Mouse (Mus musculus) embryonic facial prominence, embryonic 13.5 days (tissue): ENCODE data around the gene Pbxip1. TPM values are rescaled to one million over a fixed set of nuclear protein-coding genes. Genes with fewer than 3 reads are reported as not detected.
A peak's percentile ranks its signal among the peaks of the same experiment; 100 is the strongest.

Experiments used
- ATAC-seq: fragments of 200-750 bp; cut with Nextera tagmentation; 2 replicates; pipeline ENCODE4 v1.8.0; 2017; ENCODE audit warnings: low read depth; ENCODE audit not compliant: insufficient number of reproducible peaks, insufficient read depth, low FRiP score, low TSS enrichment
- H3K27ac ChIP-seq: fragments of 300-500 bp; sonication (generic); 2 replicates; pipeline ENCODE4 v1.5.1; 2015; ENCODE audit warnings: moderate library complexity, mild to moderate bottlenecking, inconsistent platforms
- H3K27me3 ChIP-seq: fragments of 300-500 bp; sonication (generic); 2 replicates; pipeline ENCODE4 v1.6.1; 2015; ENCODE audit warnings: mild to moderate bottlenecking, inconsistent platforms
- H3K36me3 ChIP-seq: fragments of 300-500 bp; sonication (generic); 2 replicates; pipeline ENCODE4 v1.6.1; 2015; ENCODE audit warnings: mild to moderate bottlenecking, inconsistent platforms
- H3K4me1 ChIP-seq: fragments of 300-500 bp; sonication (generic); 2 replicates; pipeline ENCODE4 v1.6.1; 2015; ENCODE audit warnings: inconsistent platforms
- H3K4me2 ChIP-seq: fragments of 300-500 bp; sonication (generic); 2 replicates; pipeline ENCODE4 v1.6.1; 2015; ENCODE audit warnings: moderate library complexity, mild to moderate bottlenecking, inconsistent platforms
- H3K4me3 ChIP-seq: fragments of 300-500 bp; sonication (generic); 2 replicates; pipeline ENCODE4 v1.5.1; 2015; ENCODE audit warnings: mild to moderate bottlenecking, inconsistent platforms
- H3K9ac ChIP-seq: fragments of 300-500 bp; sonication (generic); 2 replicates; pipeline ENCODE4 v1.6.1; 2015; ENCODE audit warnings: mild to moderate bottlenecking, inconsistent platforms
- H3K9me3 ChIP-seq: fragments of 300-500 bp; sonication (generic); 2 replicates; pipeline ENCODE4 v1.6.1; 2016; ENCODE audit warnings: inconsistent platforms
- WGBS: fragments of 180-500 bp; shearing (Covaris S2); methylation state at CpG from one replicate; pipeline ENCODE4 v1.1.7; 2015; ENCODE audit warnings: mixed read lengths; 5-methylcytosine and 5-hydroxymethylcytosine counted together
- polyA plus RNA-seq: library from polyadenylated mRNA; unstranded; fragments of >200 nt; fragmentation: Nextera tagmentation; extraction: Ambion mirVana; gene quantifications from 2 replicates; pipeline ENCODE4 v1.2.1, GENCODE M21; 2015

Gene Pbxip1
- 25.2 and 27.7 TPM in 2 replicates for polyA plus RNA-seq

GRCm38 (mm10) chr3:89436176-89437113 is at the start of gene Pbxip1:
Gene Pbxip1 (plus strand): TSS chr3:89436706.
- no peaks in the 10 kb centered on the region for H3K9me3 ChIP-seq
- H3K27ac ChIP-seq: peak within 1 kb of the TSS; percentile 72
- ATAC-seq: peak; percentile 80
- no peaks in the 10 kb centered on the region for H3K27me3 ChIP-seq
- peak within 1 kb of the TSS; percentile 75 for H3K9ac ChIP-seq
- WGBS: 5% methylated on average over 16 of the region's 16 CpGs
- H3K36me3 ChIP-seq: peaks cover 38% of the 10 kb centered on the region
- H3K4me3 ChIP-seq: peak within 1 kb of the TSS; percentile 50
- peaks cover 29% of the 10 kb centered on the region for H3K4me1 ChIP-seq
- peak within 1 kb of the TSS; percentile 64 for H3K4me2 ChIP-seq

DNA sequence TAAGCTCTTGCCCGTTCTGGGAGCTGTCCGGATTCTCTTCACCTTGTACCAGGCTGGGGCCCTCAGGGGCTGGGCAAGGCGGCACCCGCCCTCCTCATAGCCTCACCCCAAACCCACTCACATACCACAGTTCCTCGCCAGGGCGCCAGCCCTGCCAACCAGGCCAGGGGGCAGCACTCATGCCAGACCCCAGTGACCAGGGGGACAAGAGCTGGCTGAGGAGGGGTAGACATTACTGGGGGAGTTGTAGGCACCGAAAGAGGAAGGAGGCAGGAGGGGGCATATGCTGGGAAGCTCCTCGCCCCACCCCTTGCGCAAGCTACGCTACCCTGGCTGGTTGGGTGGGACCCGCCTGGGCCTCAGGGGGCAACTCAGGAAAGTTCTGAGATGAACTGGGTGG is 48.9 kb upstream of the Pbxip1 start:
- Histone ChIP-seq H3K4me2 (0 out of 2 replicates have a peak overlapping the region, but pooled peaks have one; percentile 2), H3K4me1 (peaks cover 60% of the 10 kb centered on the region), H3K36me3 (no peaks in the 10 kb centered on the region), H3K9ac (no peak overlapping the region), H3K9me3 (no peaks in the 10 kb centered on the region), H3K27ac (peak overlapping the region; percentile 11; the same call in 1 of the 2 replicates), H3K27me3 (peaks cover 24% of the 10 kb centered on the region), H3K4me3 (no peak overlapping the region; the same call in 1 of the 2 replicates)
- ATAC-seq: no peak
- 70% methylated on average over 11 of the region's 11 CpGs for WGBS

GRCm38 (mm10) chr3:89388134-89388881 is 48.2 kb upstream of the Pbxip1 start:
- H3K4me2 ChIP-seq: 0 out of 2 replicates have a peak overlapping the region, but pooled peaks have one; percentile 2
- 69% methylated on average over 11 of the region's 11 CpGs for WGBS

DNA sequence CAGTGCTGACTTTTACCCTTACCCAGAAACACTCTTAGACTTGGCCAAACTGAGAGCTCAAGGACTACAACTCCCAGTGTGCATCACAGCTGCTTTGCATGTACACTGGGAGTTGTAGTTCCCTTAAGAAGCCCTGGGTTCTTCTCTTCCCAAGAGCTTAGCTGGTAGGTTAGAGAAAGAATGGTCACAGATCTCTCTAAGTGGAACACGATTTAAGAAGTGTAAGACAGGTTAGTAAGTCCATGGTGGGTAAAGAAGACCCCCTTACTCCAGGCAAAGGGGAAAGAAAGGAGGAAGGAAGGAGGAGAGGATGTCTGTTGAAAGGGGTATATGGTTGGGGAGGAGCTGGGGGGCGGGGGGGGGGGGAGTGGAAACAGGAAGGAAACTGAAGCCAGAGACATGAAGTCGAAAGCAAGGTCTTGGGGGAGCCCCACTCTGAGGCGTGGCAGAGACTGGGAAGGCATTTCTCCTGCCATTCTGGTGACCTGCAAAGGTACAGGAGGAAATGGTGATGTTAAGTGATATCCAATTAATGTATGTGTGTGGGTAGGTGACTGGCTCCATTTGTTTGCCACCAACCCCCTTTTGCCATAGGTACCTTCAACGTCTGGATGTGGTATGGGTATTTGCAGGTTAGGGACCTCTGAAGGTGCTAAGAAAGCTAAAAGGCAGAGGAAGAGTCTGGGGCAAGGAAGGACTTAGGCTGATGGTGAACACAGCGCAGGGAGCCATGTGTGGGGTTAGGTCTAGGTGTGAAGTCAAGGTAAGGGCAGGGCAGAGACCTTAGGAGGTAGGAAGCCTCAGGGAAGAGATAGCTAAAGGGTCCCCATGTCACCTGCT is 47.4 kb upstream of the Pbxip1 start:
- H3K27ac ChIP-seq: no peak overlapping the region
- no peak overlapping the region for H3K9ac ChIP-seq
- peaks cover 29% of the 10 kb centered on the region for H3K27me3 ChIP-seq
- WGBS: 54% methylated on average over 6 of the region's 6 CpGs
- H3K9me3 ChIP-seq: no peaks in the 10 kb centered on the region
- no peak overlapping the region for H3K4me3 ChIP-seq
- ATAC-seq: no peak
- peaks cover 66% of the 10 kb centered on the region for H3K4me1 ChIP-seq
- no peak overlapping the region for H3K4me2 ChIP-seq
- H3K36me3 ChIP-seq: no peaks in the 10 kb centered on the region

More at GRCm38 (mm10) chr3:89388134-89388881, 48.2 kb upstream of the Pbxip1 start:
- Histone ChIP-seq H3K9me3 (no peaks in the 10 kb centered on the region), H3K4me1 (peaks cover 64% of the 10 kb centered on the region), H3K27ac (no peak overlapping the region), H3K36me3 (no peaks in the 10 kb centered on the region), H3K9ac (no peak overlapping the region), H3K27me3 (peaks cover 29% of the 10 kb centered on the region), H3K4me3 (no peak overlapping the region)
- no peak for ATAC-seq

DNA sequence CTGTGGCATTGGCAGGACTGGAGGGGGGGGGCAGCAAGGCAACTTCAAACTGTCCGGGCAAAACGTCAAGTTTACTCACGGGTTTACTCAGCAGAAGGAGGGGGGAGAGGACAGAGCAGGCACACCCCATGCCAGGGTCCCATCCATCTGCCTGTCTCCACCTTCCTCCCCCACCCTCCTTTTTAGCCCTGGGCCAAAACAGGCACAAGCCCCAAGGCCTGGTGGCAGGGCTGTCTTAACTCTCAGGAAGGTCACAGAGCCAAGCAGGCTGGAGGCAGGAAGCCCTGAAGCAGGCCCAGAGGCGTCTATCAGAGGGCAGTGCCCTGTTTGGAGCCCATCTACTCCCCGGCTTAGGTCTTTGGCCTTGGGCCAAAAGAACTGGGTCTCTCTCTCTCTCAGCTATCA is 46.4 kb upstream of the Pbxip1 start:
- WGBS: 52% methylated on average over 5 of the region's 5 CpGs
- Histone ChIP-seq H3K36me3 (no peaks in the 10 kb centered on the region), H3K4me3 (no peak overlapping the region)

GRCm38 (mm10) chr3:89390699-89391662 is 45.5 kb upstream of the Pbxip1 start:
- 8% methylated on average over 19 of the region's 19 CpGs for WGBS
- Histone ChIP-seq H3K27me3 (peaks cover 29% of the 10 kb centered on the region), H3K4me1 (peaks cover 68% of the 10 kb centered on the region), H3K4me2 (peak overlapping the region; percentile 94), H3K27ac (peak overlapping the region; percentile 16; the same call in 1 of the 2 replicates), H3K9ac (peak overlapping the region; percentile 68), H3K9me3 (no peaks in the 10 kb centered on the region), H3K36me3 (no peaks in the 10 kb centered on the region), H3K4me3 (peak overlapping the region; percentile 56)
- no peak for ATAC-seq

More for the DNA sequence above, 46.4 kb upstream of the Pbxip1 start:
- H3K4me2 ChIP-seq: peak overlapping the region; percentile 94; the same call in 1 of the 2 replicates
- H3K9me3 ChIP-seq: no peaks in the 10 kb centered on the region
- H3K9ac ChIP-seq: no peak overlapping the region
- peaks cover 29% of the 10 kb centered on the region for H3K27me3 ChIP-seq
- peak overlapping the region; percentile 16; the same call in 1 of the 2 replicates for H3K27ac ChIP-seq
- no peak for ATAC-seq
- H3K4me1 ChIP-seq: peaks cover 66% of the 10 kb centered on the region

- ATAC-seq: no peak
- WGBS: under 1% methylated on average over 54 of the region's 56 CpGs
- H3K4me2 ChIP-seq: peak overlapping the region; percentile 94
- peaks cover 68% of the 10 kb centered on the region for H3K4me1 ChIP-seq
- no peaks in the 10 kb centered on the region for H3K36me3 ChIP-seq
- H3K27ac ChIP-seq: peak overlapping the region; percentile 22; the same call in 1 of the 2 replicates
- peak overlapping the region; percentile 56 for H3K4me3 ChIP-seq
- H3K9me3 ChIP-seq: no peaks in the 10 kb centered on the region
- peak overlapping the region; percentile 68 for H3K9ac ChIP-seq
- peaks cover 29% of the 10 kb centered on the region for H3K27me3 ChIP-seq
Observed at GRCm38 (mm10) chr3:89391663-89392511, 44.6 kb upstream of the Pbxip1 start.

- Histone ChIP-seq H3K4me1 (peaks cover 59% of the 10 kb centered on the region), H3K27ac (peak overlapping the region; percentile 62; the same call in 1 of the 2 replicates), H3K9me3 (no peaks in the 10 kb centered on the region), H3K4me2 (peak overlapping the region; percentile 94), H3K9ac (peak overlapping the region; percentile 68), H3K4me3 (peak overlapping the region; percentile 56), H3K36me3 (no peaks in the 10 kb centered on the region), H3K27me3 (peaks cover 29% of the 10 kb centered on the region)
- no peak for ATAC-seq
- under 1% methylated on average over 20 of the region's 24 CpGs for WGBS
Observed at GRCm38 (mm10) chr3:89392871-89393311, 43.6 kb upstream of the Pbxip1 start.

DNA sequence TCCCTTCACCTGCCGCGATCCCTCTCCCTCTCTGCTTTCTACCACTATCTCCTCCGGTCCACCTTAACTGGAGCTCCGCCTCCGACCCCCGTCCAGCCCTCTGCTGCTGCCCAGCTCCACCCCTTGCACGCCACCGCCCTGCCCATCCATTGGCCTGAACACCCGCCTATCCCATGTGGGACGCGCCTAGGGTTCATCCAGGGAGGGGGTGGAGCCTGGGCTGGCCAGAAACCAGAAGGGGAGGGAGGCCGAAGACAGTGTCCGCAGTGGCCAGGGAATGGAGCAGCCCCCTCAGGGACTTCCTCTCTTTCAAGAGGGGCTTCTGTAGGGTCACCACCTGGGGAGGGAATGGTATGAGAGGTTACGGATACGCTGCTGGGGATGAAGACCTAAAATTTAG is 42.9 kb upstream of the Pbxip1 start:
- Histone ChIP-seq H3K4me2 (peak overlapping the region; percentile 94), H3K36me3 (no peaks in the 10 kb centered on the region), H3K27ac (peak overlapping the region; percentile 89), H3K4me3 (peak overlapping the region; percentile 56), H3K9me3 (no peaks in the 10 kb centered on the region), H3K9ac (peak overlapping the region; percentile 69), H3K4me1 (peaks cover 57% of the 10 kb centered on the region), H3K27me3 (peaks cover 29% of the 10 kb centered on the region)
- peak; percentile 91 for ATAC-seq
- under 1% methylated on average over 15 of the region's 15 CpGs for WGBS
